Mouse (Mus musculus) brain, embryonic 18.5 days (tissue): Measurements from ENCODE around the gene Fcgr1.
A peak's percentile ranks its signal among the peaks of the same experiment; 100 is the strongest.
"Not testable (repeated sequence)": the region's sequence is repeated elsewhere in the genome, so short reads cannot be mapped to it uniquely, and the experiment has no call there.

ENCODE experiments used
- DNase-seq: peaks from one replicate; pipeline ENCODE4 v3.0.0-alpha.2; 2012; ENCODE audit warnings: low read depth, low spot score

Fcgr1 gene

GRCm38 (mm10) chr3:96327131-96327530 is 33.4 kb upstream of the Fcgr1 start:
- no peak for DNase-seq

DNA sequence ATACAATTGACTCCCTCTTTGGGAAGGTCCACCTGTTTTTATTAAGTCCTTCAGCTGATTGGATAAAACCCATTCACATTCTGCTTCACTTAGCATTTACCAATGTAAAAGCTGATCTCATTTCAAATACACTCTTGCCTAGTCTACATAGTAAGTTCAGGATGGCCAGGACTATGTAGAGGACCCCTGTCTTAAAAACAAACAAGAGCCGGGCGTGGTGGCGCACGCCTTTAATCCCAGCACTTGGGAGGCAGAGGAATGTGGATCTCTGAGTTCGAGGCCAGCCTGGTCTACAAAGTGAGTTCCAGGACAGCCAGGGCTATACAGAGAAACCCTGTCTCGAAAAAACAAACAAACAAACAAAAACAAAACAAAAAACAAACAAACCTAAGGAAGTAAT is 30.0 kb upstream of the Fcgr1 start:
- not testable (repeated sequence) for DNase-seq

GRCm38 (mm10) chr3:96322609-96323008 is 28.8 kb upstream of the Fcgr1 start:
- DNase-seq, result no peak

DNA sequence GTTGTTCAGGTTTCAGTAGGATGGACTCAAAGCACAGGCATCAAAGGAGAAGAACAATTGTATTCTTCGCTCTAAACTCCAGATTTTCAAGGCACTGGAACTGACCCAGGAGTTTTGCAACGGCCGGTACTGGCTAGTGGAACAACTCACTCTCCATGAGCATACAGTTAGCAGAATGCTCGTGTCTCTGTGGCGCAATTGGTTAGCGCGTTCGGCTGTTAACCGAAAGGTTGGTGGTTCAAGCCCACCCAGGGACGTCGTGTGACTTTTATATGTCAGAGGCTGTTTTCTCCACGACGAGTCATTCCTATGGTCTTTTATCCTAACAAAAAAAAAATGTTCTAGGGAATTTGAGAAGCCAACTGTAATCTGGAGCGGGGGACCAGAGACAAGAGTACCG is 28.1 kb upstream of the Fcgr1 start:
- no peak for DNase-seq

DNA sequence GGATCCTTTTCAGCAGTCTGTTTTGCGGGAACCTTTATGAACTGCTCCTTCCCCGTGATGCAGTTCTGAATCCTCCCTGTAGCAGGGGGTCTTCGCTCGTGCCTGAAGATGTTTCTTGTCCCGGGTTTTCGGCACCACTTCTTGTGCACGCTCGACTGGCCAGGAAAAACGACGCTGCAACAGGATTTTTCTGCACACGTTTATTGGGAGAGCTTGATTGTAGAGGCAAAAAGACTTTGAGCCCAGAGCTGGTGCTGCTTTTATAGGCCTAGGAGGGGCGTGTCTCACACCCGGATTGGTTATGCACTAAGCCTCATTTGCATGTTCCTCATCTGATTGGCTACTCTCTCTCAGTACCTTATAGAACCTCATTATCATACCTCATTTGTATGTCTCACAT is 26.2 kb upstream of the Fcgr1 start:
- DNase-seq, result not testable (repeated sequence)

DNA sequence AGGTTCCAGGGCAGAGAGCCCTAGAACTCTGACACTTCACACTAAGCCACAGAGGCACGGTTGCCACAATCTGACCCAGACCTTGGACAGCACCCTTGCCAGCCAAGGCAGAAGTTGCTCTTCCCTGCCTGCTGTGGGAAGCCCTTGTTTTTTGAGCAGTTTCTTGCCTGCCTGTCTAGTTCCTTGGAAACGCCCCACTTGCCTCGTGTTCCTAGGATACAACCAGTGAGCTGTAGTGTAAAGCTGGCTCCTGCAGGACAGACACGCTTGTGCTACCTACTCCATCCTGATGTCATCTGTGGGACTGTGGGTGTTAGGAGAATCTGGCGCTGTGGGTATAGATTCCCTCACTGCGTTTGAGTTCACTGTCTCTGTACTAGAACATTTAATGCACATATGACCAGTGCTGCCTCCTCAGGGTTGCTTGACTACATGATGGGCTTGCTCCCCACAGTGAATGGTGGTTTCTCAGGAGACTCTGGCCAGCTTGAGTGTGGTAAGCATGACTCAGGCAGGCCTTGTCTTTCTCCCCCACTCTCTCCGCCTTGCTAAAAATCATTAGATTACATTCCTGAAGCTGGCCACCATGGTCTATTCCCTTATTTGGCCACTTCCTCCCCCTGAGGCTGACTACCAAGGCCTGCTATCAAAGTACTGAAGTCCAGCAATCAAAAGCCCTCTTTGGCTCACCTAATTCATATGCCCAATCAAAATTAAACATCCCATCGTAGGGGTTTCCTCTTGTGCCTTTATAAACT is 18.8 kb upstream of the Fcgr1 start:
- no peak for DNase-seq

- DNase-seq, result no peak
These were observed 15.7 kb upstream of the Fcgr1 start for GRCm38 (mm10) chr3:96309441-96309840.

DNA sequence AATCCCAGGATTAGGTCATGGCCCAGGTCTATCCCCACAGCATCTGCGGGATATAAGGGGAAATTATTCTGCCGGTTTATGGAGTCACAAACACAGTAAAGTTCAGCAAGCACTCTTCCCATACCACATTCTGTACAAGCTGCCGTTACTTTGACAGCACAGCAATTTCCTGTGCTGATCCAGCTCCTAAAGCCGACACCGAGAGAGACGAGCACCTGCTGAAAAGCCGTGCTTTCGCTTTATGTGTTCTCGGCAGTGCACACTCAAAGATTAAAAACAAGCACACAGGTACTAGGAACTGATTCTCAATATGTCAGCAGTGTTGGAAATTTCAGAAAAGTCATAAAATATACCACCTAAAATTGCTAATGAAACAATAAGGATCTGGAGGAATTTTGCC is 12.7 kb upstream of the Fcgr1 start:
- no peak for DNase-seq

DNA sequence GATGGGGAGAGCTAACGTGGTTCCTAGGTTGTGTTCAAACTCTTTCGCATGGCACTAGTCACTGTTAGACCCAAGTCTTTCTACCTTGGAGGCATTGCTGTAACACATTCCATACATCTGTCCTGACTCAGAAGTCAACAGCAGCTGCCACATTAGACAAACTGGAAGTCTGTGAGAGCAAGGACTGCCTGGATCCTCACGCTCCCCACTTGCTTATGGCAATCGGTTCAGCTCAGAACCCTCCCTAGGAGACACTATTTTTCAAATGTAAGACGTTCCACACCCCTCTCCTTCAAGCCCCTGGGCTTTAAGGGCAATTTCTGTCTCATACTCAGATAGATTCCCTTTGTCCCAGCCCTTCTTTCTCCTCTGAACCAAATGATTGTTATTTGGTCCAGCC is 8.3 kb upstream of the Fcgr1 start:
- DNase-seq, result no peak

GRCm38 (mm10) chr3:96300706-96301529 is 7.1 kb upstream of the Fcgr1 start:
- DNase-seq, result no peak

- DNase-seq, result no peak
These were observed 5.8 kb upstream of the Fcgr1 start for GRCm38 (mm10) chr3:96299562-96299961.

DNA sequence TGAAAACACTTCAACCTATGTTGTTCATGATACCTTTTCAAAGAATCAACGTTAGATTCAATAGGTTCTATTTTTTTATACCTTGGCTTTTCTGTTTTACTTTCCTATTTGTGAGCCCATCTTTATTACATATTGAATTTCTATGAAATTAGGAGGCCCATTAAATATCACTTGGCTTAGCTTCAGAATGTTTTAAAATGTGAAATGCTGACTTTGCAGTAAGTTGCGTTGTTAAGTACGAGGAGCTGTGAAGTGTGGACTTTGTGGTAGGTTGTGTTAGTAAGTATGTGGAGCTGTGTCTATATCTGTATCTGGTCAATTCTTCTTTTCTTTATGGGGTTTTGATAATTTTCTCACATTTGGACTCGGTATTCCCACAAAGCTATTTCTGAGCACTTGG is 4.6 kb upstream of the Fcgr1 start:
- DNase-seq, result no peak

DNA sequence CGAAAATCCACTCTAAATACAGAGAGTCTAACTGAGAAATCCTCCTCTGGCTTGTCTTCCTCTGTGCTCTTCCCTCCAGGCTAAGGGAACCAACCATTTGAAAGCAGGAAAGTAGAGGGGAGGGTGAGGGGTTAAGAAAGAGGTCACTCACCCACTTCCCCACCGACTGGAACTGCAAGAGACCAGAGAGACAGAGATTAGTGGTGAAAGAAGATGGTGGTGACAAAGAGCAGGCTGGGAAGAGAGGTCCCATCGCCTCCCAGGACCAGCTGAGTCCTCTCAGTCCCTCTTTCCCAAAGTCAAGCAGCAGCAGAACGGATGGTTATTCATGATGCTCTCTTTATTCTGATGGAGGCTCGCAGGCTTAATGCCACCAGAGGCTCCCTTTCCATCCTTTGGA is 401 bp downstream of the Fcgr1 start:
- DNase-seq, result no peak

DNA sequence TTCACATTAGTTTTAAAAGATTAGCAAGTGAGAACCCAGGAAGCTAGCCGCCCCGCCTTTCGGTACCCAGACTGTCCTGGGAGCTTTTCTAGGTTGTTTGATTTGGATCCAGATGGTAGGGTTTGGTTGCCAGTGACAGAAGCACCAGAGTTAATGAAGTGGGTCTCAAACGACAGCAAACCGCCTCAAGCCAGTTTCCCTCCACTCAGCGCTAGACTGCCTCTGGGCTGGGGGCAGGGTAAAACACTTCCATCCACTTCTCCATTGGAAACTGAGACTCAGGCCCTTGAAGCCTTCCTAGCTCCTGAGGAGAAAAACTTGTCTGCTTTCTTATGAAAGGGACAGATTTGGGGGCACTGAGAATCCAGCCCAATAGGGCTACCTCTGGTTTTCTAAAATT is 1.1 kb downstream of the Fcgr1 start:
- no peak for DNase-seq

DNA sequence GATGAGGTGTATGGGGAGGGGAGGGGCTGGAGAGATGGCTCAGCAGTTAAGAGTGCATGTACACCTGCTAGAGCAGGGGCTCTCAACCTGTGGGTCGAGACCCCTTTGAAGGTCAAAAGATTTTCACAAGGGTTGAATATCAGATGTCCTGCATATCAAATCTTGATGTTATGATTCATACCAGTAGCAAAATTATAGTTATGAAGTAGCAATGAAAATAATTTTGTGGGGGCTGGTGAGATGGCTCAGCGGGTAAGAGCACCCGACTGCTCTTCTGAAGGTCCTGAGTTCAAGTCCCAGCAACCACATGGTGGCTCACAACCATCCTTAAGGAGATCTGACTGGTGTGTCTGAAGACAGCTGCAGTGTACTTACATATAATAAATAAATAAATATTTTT is 3.0 kb downstream of the Fcgr1 start:
- DNase-seq, result not testable (repeated sequence)

- no peak for DNase-seq
These were observed 4.6 kb downstream of the Fcgr1 start for GRCm38 (mm10) chr3:96289201-96289600.

GRCm38 (mm10) chr3:96287334-96287733 is 6.4 kb downstream of the Fcgr1 start:
- not testable (repeated sequence) for DNase-seq

DNA sequence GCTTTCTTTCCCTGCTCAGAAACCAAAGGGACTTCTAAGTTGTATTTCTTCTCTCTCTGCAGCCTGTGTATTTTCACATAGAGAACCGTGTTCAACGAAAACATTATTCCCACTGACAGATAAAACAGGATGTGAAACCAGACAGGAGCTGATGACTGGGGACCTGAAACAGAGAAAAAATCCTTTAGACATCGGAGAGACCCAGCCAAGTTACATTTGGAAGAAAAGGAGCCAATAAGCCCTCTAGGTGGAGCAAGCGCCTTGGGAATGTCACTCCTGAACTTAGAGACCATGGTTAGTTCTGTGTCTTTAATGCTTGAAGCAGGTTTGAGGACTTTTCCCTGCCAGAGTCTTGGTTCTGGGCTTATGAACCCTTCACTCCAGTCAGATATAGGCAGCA is 9.3 kb downstream of the Fcgr1 start:
- DNase-seq, result no peak

- no peak for DNase-seq
These were observed 13.1 kb downstream of the Fcgr1 start for GRCm38 (mm10) chr3:96280660-96281059.

- DNase-seq, result peak; percentile 81
These were observed 15.8 kb downstream of the Fcgr1 start for GRCm38 (mm10) chr3:96277800-96278624.

- no peak for DNase-seq
These were observed 16.4 kb downstream of the Fcgr1 start for GRCm38 (mm10) chr3:96277428-96277799.
